Mouse (Mus musculus) midbrain, embryonic 14.5 days (tissue): ENCODE results near the gene Actl7a. TPM values are rescaled to one million over a fixed set of nuclear protein-coding genes. Genes with fewer than 3 reads are reported as not detected.

Experiments
- ATAC-seq: fragments of 200-750 bp; cut with Nextera tagmentation; 2 replicates; pipeline ENCODE4 v1.8.0; 2017; ENCODE audit warnings: moderate number of reproducible peaks, moderate library complexity; ENCODE audit not compliant: low FRiP score, low TSS enrichment
- DNase-seq: peaks from one replicate; pipeline ENCODE4 v3.0.0-alpha.2; 2015
- H3K27ac ChIP-seq: fragments of 300-500 bp; sonication (generic); replicated peaks from 2 replicates; pipeline ENCODE4 v1.5.1; 2014; ENCODE audit warnings: mild to moderate bottlenecking, low read depth, low read length, moderate library complexity
- H3K27me3 ChIP-seq: fragments of 300-500 bp; sonication (generic); 2 replicates; pipeline ENCODE4 v1.6.1; 2014; ENCODE audit warnings: low read length, control low read depth, mixed read lengths; ENCODE audit not compliant: control insufficient read depth, insufficient read depth
- H3K36me3 ChIP-seq: fragments of 300-500 bp; sonication (generic); 2 replicates; pipeline ENCODE4 v1.6.1; 2014; ENCODE audit warnings: low read length, control low read depth; ENCODE audit not compliant: control insufficient read depth, insufficient read depth
- H3K4me1 ChIP-seq: fragments of 300-500 bp; sonication (generic); 2 replicates; pipeline ENCODE4 v1.6.1; 2014; ENCODE audit warnings: mild to moderate bottlenecking, antibody characterized with exemption, low read length, control low read depth; ENCODE audit not compliant: control insufficient read depth, insufficient read depth
- H3K4me2 ChIP-seq: fragments of 300-500 bp; sonication (generic); 2 replicates; pipeline ENCODE4 v1.6.1; 2014; ENCODE audit warnings: mild to moderate bottlenecking, low read length, moderate library complexity
- H3K4me3 ChIP-seq: fragments of 300-500 bp; sonication (generic); replicated peaks from 2 replicates; pipeline ENCODE4 v1.5.1; 2014; ENCODE audit warnings: low read depth, low read length
- H3K9ac ChIP-seq: fragments of 300-500 bp; sonication (generic); replicated peaks from 2 replicates; pipeline ENCODE4 v1.6.1; 2014; ENCODE audit warnings: mild to moderate bottlenecking, low read length, moderate library complexity
- H3K9me3 ChIP-seq: fragments of 300-500 bp; sonication (generic); 2 replicates; pipeline ENCODE4 v1.6.1; 2016; ENCODE audit warnings: low read length, control low read depth, mixed read lengths; ENCODE audit not compliant: control insufficient read depth
- WGBS: fragments of 180-500 bp; shearing (Covaris S2); extraction: QIAGEN DNeasy Blood & Tissue Kit; methylation state at CpG from one replicate; pipeline ENCODE4 v1.1.7; 2014; 5-methylcytosine and 5-hydroxymethylcytosine counted together
- polyA plus RNA-seq: library from polyadenylated mRNA; unstranded; fragments of >200 nt; fragmentation: Nextera tagmentation; extraction: Ambion mirVana; gene quantifications from 2 replicates; pipeline ENCODE4 v1.2.1, GENCODE M21; 2014

The Actl7a gene
- polyA plus RNA-seq, 1 experiment from 2014 or later = not detected

GRCm38 (mm10) chr4:56791373-56791772 is 48.2 kb downstream of the Actl7a start:
- no peaks in the 10 kb centered on the region for H3K4me1 ChIP-seq
- no peak overlapping the region for H3K9ac ChIP-seq
- WGBS = 42% methylated on average over 1 of the region's 1 CpGs
- DNase-seq (peak; percentile 62), ATAC-seq (no peak)
- H3K9me3 ChIP-seq = no peaks in the 10 kb centered on the region
- no peak overlapping the region for H3K4me3 ChIP-seq
- no peak overlapping the region for H3K27ac ChIP-seq
- peaks cover 94% of the 10 kb centered on the region for H3K36me3 ChIP-seq
- H3K4me2 ChIP-seq = no peak overlapping the region
- no peaks in the 10 kb centered on the region for H3K27me3 ChIP-seq

Other genes starting within 250 kb of the Actl7a start
- not detected in 2 replicates for gene Gm26657, start 3.3 kb upstream of the Actl7a start, polyA plus RNA-seq
- not detected in 2 replicates for gene Actl7b, start 2.0 kb upstream of the Actl7a start, polyA plus RNA-seq
- 69.1 and 90.2 TPM in 2 replicates for gene Elp1, start 58.9 kb downstream of the Actl7a start, polyA plus RNA-seq
- gene Fam206a, start 58.9 kb downstream of the Actl7a start, polyA plus RNA-seq = 13.7 and 17.4 TPM in 2 replicates
- 10.4 and 13.0 TPM in 2 replicates for gene Ctnnal1, start 121.8 kb downstream of the Actl7a start, polyA plus RNA-seq
- gene Tmem245, start 204.0 kb downstream of the Actl7a start, polyA plus RNA-seq = 9.2 and 10.1 TPM in 2 replicates
- 21.3 and 24.3 TPM in 2 replicates for gene Frrs1l, start 247.0 kb downstream of the Actl7a start, polyA plus RNA-seq